Mouse (Mus musculus) neural tube, embryonic 10.5 days (tissue): ENCODE data around the gene Eif4g1.
A peak's percentile ranks its signal among the peaks of the same experiment; 100 is the strongest.

Experiments used
- DNase-seq: peaks from one replicate; pipeline ENCODE4 v3.0.0-alpha.2; 2017; ENCODE audit warnings: low spot score; ENCODE audit errors: extremely low spot score

Eif4g1 gene

GRCm38 (mm10) chr16:20703699-20704400, 35.7 kb downstream of the Eif4g1 start:
- no peak for DNase-seq

GRCm38 (mm10) chr16:20705786-20706185, 37.7 kb downstream of the Eif4g1 start:
- no peak for DNase-seq

- no peak for DNase-seq
Measured at GRCm38 (mm10) chr16:20706407-20707055, 38.4 kb downstream of the Eif4g1 start.

- no peak for DNase-seq
Measured at GRCm38 (mm10) chr16:20708220-20708938, 40.3 kb downstream of the Eif4g1 start.

- DNase-seq, result peak; percentile 84
Measured at GRCm38 (mm10) chr16:20708939-20709734, 41.0 kb downstream of the Eif4g1 start.

- no peak for DNase-seq
Measured at GRCm38 (mm10) chr16:20710370-20710769, 42.3 kb downstream of the Eif4g1 start.

GRCm38 (mm10) chr16:20710810-20711209, 42.7 kb downstream of the Eif4g1 start:
- DNase-seq, result no peak

- DNase-seq, result no peak
Measured at GRCm38 (mm10) chr16:20712190-20712589, 44.1 kb downstream of the Eif4g1 start.

- DNase-seq, result no peak
Measured at GRCm38 (mm10) chr16:20712889-20713288, 44.8 kb downstream of the Eif4g1 start.

GRCm38 (mm10) chr16:20714307-20715080, 46.4 kb downstream of the Eif4g1 start:
- DNase-seq, result no peak

- DNase-seq, result no peak
Measured at GRCm38 (mm10) chr16:20715161-20715560, 47.0 kb downstream of the Eif4g1 start.

GRCm38 (mm10) chr16:20715566-20715965, 47.5 kb downstream of the Eif4g1 start:
- no peak for DNase-seq

- peak; percentile 91 for DNase-seq
Measured at GRCm38 (mm10) chr16:20715976-20716840, 48.1 kb downstream of the Eif4g1 start.

GRCm38 (mm10) chr16:20716841-20717180, 48.7 kb downstream of the Eif4g1 start:
- no peak for DNase-seq

GRCm38 (mm10) chr16:20717181-20717977, 49.3 kb downstream of the Eif4g1 start, which contains the start of the genes Polr2h and Clcn2:
Polr2h (plus strand) TSS chr16:20717665.
Clcn2 (minus strand) TSS chr16:20717746.
- peak; percentile 95 for DNase-seq

- DNase-seq, result no peak
Measured at GRCm38 (mm10) chr16:20717978-20718670, 50.0 kb downstream of the Eif4g1 start.

- DNase-seq, result no peak
Measured at GRCm38 (mm10) chr16:20721808-20722207, 53.7 kb downstream of the Eif4g1 start.

GRCm38 (mm10) chr16:20722736-20723135, 54.6 kb downstream of the Eif4g1 start:
- DNase-seq, result no peak
